Mouse (Mus musculus) forebrain, embryonic 12.5 days (tissue): ENCODE data around the gene Atp6v0c. TPM values are rescaled to one million over a fixed set of nuclear protein-coding genes. Genes with fewer than 3 reads are reported as not detected.
A peak's percentile ranks its signal among the peaks of the same experiment; 100 is the strongest.

ENCODE experiments used
- ATAC-seq: fragments of 200-750 bp; cut with Nextera tagmentation; 2 replicates; pipeline ENCODE4 v1.8.0; 2017; ENCODE audit warnings: moderate TSS enrichment; ENCODE audit not compliant: low FRiP score
- H3K27ac ChIP-seq: fragments of 300-500 bp; sonication (generic); 2 replicates; pipeline ENCODE4 v1.5.1; 2016; ENCODE audit warnings: mild to moderate bottlenecking
- H3K27me3 ChIP-seq: fragments of 300-500 bp; sonication (generic); 2 replicates; pipeline ENCODE4 v1.6.1; 2016; ENCODE audit warnings: mild to moderate bottlenecking
- H3K36me3 ChIP-seq: fragments of 300-500 bp; sonication (generic); replicated peaks from 2 replicates; pipeline ENCODE4 v1.6.1; 2016; ENCODE audit warnings: mild to moderate bottlenecking
- H3K4me1 ChIP-seq: fragments of 300-500 bp; sonication (generic); 2 replicates; pipeline ENCODE4 v1.6.1; 2016
- H3K4me2 ChIP-seq: fragments of 300-500 bp; sonication (generic); 2 replicates; pipeline ENCODE4 v1.6.1; 2016; ENCODE audit warnings: mild to moderate bottlenecking, moderate library complexity
- H3K4me3 ChIP-seq: fragments of 300-500 bp; sonication (generic); replicated peaks from 2 replicates; pipeline ENCODE4 v1.5.1; 2016; ENCODE audit warnings: mild to moderate bottlenecking
- H3K9ac ChIP-seq: fragments of 300-500 bp; sonication (generic); 2 replicates; pipeline ENCODE4 v1.6.1; 2016; ENCODE audit warnings: mild to moderate bottlenecking
- H3K9me3 ChIP-seq: fragments of 300-500 bp; sonication (generic); 2 replicates; pipeline ENCODE4 v1.6.1; 2016
- WGBS: fragments of 180-500 bp; shearing (Covaris S2); methylation state at CpG from one replicate; pipeline ENCODE4 v1.1.7; 2016; 5-methylcytosine and 5-hydroxymethylcytosine counted together
- polyA plus RNA-seq: library from polyadenylated mRNA; unstranded; fragments of >200 nt; fragmentation: Nextera tagmentation; extraction: Ambion mirVana; gene quantifications from 2 replicates; pipeline ENCODE4 v1.2.1, GENCODE M21; 2016

The Atp6v0c gene
- 461 and 463 TPM in 2 replicates for polyA plus RNA-seq

- Histone ChIP-seq H3K27ac (peak within 1 kb of the TSS; percentile 96), H3K36me3 (peaks cover 25% of the 10 kb centered on the region), H3K4me2 (peak within 1 kb of the TSS; percentile 92), H3K4me1 (peaks cover 24% of the 10 kb centered on the region), H3K4me3 (peak within 1 kb of the TSS; percentile 93), H3K27me3 (0 out of 2 replicates have a peak, but pooled peaks cover 4% of the 10 kb centered on the region), H3K9me3 (no peaks in the 10 kb centered on the region), H3K9ac (peak within 1 kb of the TSS; percentile 89)
- under 1% methylated on average over 56 of the region's 58 CpGs for whole genome bisulfite sequencing
- peak; percentile 93 for ATAC-seq
Measured at GRCm38 (mm10) chr17:24169317-24170065, at the start of gene Atp6v0c. Atp6v0c (minus strand) TSS chr17:24169702.

DNA sequence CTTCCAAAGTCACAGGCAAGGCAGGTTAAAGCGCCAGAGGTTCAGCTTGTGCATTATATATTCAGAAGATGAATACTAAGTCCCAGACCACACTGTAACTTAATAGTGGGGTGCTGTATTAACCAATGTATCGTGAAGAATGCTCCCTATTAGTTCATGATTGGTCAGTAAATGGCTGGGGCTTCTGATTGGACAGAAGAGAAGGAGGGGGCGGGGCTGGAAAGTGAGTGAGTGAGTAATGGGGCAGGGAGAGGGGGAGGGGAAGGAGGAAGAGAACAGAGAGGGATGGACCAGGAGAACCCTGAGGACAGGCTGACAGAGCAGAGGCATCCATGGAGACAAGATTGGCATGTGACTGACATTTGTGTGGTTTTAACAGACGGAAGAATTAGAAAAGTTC is 47.3 kb upstream of the Atp6v0c start:
- Histone ChIP-seq H3K36me3 (peaks cover 37% of the 10 kb centered on the region), H3K27me3 (no peaks in the 10 kb centered on the region), H3K27ac (no peak overlapping the region), H3K4me3 (no peak overlapping the region), H3K4me2 (no peak overlapping the region), H3K9me3 (no peaks in the 10 kb centered on the region), H3K9ac (no peak overlapping the region), H3K4me1 (peaks cover 21% of the 10 kb centered on the region)
- ATAC-seq, result no peak
- 66% methylated on average over 4 of the region's 4 CpGs for WGBS

DNA sequence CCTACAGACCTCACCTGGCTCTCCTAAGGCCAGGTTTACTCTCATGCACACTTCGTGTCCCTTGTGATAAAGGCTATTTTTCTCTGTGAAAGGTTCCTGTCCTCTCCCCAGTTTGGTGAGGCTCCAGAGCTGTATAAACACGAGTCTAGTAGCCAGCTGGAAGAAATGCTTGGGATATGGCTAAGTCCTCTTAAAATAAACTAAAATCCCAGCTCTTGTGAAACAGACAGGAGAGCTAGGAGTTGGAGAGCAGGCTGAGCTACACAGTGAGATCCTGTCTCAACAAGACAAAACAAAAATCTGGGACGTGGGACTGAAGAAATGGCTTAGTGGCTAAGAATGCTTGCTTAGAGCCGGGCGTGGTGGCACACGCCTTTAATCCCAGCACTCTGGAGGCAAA is 43.7 kb upstream of the Atp6v0c start:
- no peak overlapping the region for H3K4me3 ChIP-seq
- ATAC-seq, result no peak
- peaks cover 39% of the 10 kb centered on the region for H3K4me1 ChIP-seq
- peaks cover 34% of the 10 kb centered on the region for H3K36me3 ChIP-seq
- H3K27me3 ChIP-seq, result peaks cover 24% of the 10 kb centered on the region
- no peak overlapping the region for H3K27ac ChIP-seq
- H3K9ac ChIP-seq, result no peak overlapping the region
- no peak overlapping the region for H3K4me2 ChIP-seq
- WGBS, result 84% methylated on average over 6 of the region's 6 CpGs
- no peaks in the 10 kb centered on the region for H3K9me3 ChIP-seq

GRCm38 (mm10) chr17:24212441-24213018 is 43.0 kb upstream of the Atp6v0c start:
- Histone ChIP-seq H3K27me3 (peaks cover 31% of the 10 kb centered on the region), H3K9ac (no peak overlapping the region), H3K4me1 (peaks cover 45% of the 10 kb centered on the region), H3K27ac (no peak overlapping the region), H3K36me3 (peaks cover 27% of the 10 kb centered on the region), H3K9me3 (no peaks in the 10 kb centered on the region), H3K4me2 (peak overlapping the region; percentile 94), H3K4me3 (peak overlapping the region; percentile 50)
- ATAC-seq, result no peak
- whole genome bisulfite sequencing, result 31% methylated on average over 5 of the region's 5 CpGs

DNA sequence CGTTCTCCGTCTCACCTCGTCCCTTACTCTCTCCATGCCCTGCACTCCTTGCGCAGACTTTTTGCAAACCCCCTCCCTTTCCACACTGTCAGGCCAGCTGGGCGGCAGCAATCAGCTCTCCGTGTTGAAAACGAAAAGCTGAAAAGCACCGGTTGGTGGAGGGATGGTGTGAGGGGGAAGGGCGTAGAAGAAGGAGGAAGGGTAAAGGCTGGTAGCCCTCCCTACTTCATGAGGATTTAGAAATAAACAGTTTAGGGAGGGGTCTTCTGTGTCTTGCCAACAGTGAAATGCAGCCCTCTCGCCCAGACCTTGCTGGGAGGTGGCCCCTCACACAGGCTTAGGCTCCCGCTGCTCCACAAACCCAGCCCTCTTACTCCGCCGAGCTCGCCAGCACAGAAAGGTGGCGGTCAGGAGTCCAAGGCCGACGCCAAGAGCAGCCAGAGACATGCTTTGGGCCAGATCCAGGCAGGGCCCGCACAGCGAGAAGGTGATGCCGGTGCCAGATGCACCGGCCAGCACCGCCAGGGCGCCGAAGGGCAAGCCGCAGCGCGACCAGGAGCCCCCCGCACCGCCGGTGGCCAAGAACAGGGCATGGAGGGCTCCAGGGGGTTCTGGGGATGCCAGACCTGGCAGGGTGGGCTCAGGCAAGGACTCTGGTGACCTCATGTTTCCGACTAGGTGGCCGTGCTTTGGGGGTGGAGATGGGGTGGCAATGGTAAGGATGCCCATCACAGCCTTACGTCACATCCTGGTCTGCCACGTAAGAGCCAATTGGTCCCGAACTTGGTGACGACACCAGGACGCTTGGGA is 42.3 kb upstream of the Atp6v0c start:
- Histone ChIP-seq H3K36me3 (peaks cover 21% of the 10 kb centered on the region), H3K4me2 (peak overlapping the region; percentile 94), H3K4me3 (peak overlapping the region; percentile 50), H3K9me3 (no peaks in the 10 kb centered on the region), H3K9ac (peak overlapping the region; percentile 75), H3K27me3 (peaks cover 38% of the 10 kb centered on the region), H3K4me1 (peaks cover 52% of the 10 kb centered on the region), H3K27ac (peak overlapping the region; percentile 75)
- 1% methylated on average over 37 of the region's 37 CpGs for WGBS
- ATAC-seq, result peak; percentile 40

- no peaks in the 10 kb centered on the region for H3K9me3 ChIP-seq
- 89% methylated on average over 3 of the region's 3 CpGs for WGBS
- ATAC-seq, result no peak
- H3K4me1 ChIP-seq, result peaks cover 65% of the 10 kb centered on the region
- H3K36me3 ChIP-seq, result peaks cover 9% of the 10 kb centered on the region
- no peak overlapping the region for H3K9ac ChIP-seq
- H3K27ac ChIP-seq, result peak overlapping the region; percentile 75; the same call in 1 of the 2 replicates
- peaks cover 48% of the 10 kb centered on the region for H3K27me3 ChIP-seq
- no peak overlapping the region for H3K4me2 ChIP-seq
- H3K4me3 ChIP-seq, result no peak overlapping the region
Measured at GRCm38 (mm10) chr17:24210591-24210990, 41.1 kb upstream of the Atp6v0c start.

GRCm38 (mm10) chr17:24209916-24210240 is 40.4 kb upstream of the Atp6v0c start:
- H3K27ac ChIP-seq, result peak overlapping the region; percentile 73; the same call in 1 of the 2 replicates
- H3K27me3 ChIP-seq, result peaks cover 48% of the 10 kb centered on the region
- no peak for ATAC-seq
- H3K36me3 ChIP-seq, result peaks cover 2% of the 10 kb centered on the region
- H3K9ac ChIP-seq, result peak overlapping the region; percentile 79; the same call in 1 of the 2 replicates
- WGBS, result 74% methylated on average over 3 of the region's 3 CpGs
- peak overlapping the region; percentile 92 for H3K4me2 ChIP-seq
- H3K4me1 ChIP-seq, result peaks cover 69% of the 10 kb centered on the region
- H3K9me3 ChIP-seq, result no peaks in the 10 kb centered on the region
- H3K4me3 ChIP-seq, result no peak overlapping the region

DNA sequence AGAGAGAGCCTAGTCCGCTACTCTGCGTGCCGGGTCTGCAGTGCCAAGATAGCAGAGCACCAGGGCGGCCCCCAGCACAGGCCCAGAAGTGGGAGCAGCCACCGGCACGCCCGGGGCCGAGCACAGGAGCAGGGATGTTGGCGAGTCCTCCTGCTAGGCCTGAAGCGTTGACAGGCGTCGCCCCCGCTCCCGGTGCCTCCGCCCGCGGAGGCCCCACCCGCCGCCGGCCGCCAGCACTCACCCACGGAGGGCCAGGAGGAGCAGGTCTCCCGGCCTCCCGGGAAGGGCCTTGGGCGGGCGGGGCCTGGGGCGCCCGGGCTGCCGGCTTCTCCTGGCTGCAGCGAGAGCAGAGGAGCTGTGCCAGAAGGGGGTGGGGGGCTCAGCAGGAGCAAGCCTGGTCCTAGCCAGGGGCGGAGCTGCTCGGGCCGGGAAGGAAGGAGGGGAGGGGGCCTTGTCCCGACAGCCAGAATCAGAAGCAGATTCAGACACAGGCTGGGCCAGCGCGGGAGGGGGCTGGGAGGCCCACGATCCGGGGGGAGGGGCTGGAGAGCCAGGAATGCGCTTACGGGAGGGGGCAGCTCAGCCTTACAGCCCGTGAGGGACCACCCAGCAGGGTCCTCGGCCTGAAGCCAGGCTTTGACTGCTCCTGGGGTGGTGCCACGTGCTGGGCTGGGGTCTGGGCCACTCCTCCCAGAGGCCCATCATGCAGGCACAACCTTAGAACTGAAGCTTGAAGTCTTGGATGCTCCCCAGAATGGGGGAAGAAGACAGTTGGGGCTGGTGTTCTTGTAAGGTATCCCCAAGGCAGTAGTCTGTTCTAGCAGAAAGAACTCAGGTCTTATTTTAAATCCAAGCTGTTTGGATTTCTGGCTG is 39.8 kb upstream of the Atp6v0c start, which contains the start of gene Ntn3:
Gene Ntn3 (minus strand): TSS at position 489 of the 873 bp plus-strand sequence.
- peak; percentile 45 for ATAC-seq
- no peaks in the 10 kb centered on the region for H3K9me3 ChIP-seq
- under 1% methylated on average over 43 of the region's 43 CpGs for WGBS
- H3K4me1 ChIP-seq, result peaks cover 75% of the 10 kb centered on the region
- peak within 1 kb of the TSS; percentile 79 for H3K9ac ChIP-seq
- peaks cover 48% of the 10 kb centered on the region for H3K27me3 ChIP-seq
- peak within 1 kb of the TSS; percentile 92 for H3K4me2 ChIP-seq
- no peaks in the 10 kb centered on the region for H3K36me3 ChIP-seq
- peak within 1 kb of the TSS; percentile 64 for H3K4me3 ChIP-seq
- peak within 1 kb of the TSS; percentile 73 for H3K27ac ChIP-seq

DNA sequence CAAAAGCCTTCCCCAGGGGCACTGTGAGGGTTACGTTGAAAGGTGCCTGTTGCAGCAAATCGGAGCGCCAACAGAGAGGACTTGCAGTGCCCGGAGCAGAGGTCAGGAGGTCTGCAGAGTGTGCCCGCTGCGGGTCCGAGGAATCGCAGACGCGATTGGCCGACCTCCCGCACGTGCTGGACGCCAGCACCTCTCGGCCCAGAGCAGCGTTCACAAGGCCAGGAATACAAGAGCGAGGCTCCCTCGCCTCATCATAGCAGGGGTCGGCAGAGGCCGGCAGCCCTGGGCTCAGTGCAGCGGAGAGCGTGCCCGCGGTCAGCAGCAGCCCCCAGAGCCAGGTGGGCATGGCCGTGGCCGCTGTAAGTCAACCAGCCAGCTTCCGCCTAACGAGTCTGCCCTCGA is 39.1 kb upstream of the Atp6v0c start:
- no peaks in the 10 kb centered on the region for H3K9me3 ChIP-seq
- H3K4me1 ChIP-seq, result peaks cover 81% of the 10 kb centered on the region
- H3K4me3 ChIP-seq, result peak overlapping the region; percentile 64
- WGBS, result 4% methylated on average over 29 of the region's 29 CpGs
- H3K9ac ChIP-seq, result peak overlapping the region; percentile 79
- peaks cover 48% of the 10 kb centered on the region for H3K27me3 ChIP-seq
- ATAC-seq, result no peak
- peak overlapping the region; percentile 73 for H3K27ac ChIP-seq
- no peaks in the 10 kb centered on the region for H3K36me3 ChIP-seq
- peak overlapping the region; percentile 92 for H3K4me2 ChIP-seq

- Histone ChIP-seq H3K4me3 (peak overlapping the region; percentile 64), H3K9me3 (no peaks in the 10 kb centered on the region), H3K36me3 (no peaks in the 10 kb centered on the region), H3K9ac (peak overlapping the region; percentile 79), H3K27ac (no peak overlapping the region), H3K4me2 (peak overlapping the region; percentile 92), H3K27me3 (peaks cover 48% of the 10 kb centered on the region), H3K4me1 (peaks cover 86% of the 10 kb centered on the region)
- no peak for ATAC-seq
- whole genome bisulfite sequencing, result 58% methylated on average over 34 of the region's 34 CpGs
Measured at GRCm38 (mm10) chr17:24207768-24208640, 38.5 kb upstream of the Atp6v0c start.
